Mouse (Mus musculus): ENCODE results near the gene Magi2. TPM values are rescaled to one million over a fixed set of nuclear protein-coding genes. Genes with fewer than 3 reads are reported as not detected.

Gene Magi2
- polyA plus RNA-seq, 1 experiment from 2014 or later, result 9.3 TPM

GRCm38 (mm10) chr5:20646947-20647346 is 1420.1 kb downstream of the Magi2 start:
- Histone ChIP-seq H3K4me3 (ENCODE audit: low read length) (no peak overlapping the region), H3K27me3 (ENCODE audit: control insufficient read depth, insufficient read depth, low read length) (no peaks in the 10 kb centered on the region), H3K36me3 (ENCODE audit: control insufficient read depth, insufficient read depth, low read length) (no peaks in the 10 kb centered on the region), H3K4me2 (replicated peaks; ENCODE audit: low read depth, low read length) (no peak overlapping the region), H3K9me3 (ENCODE audit: control insufficient read depth, low read length) (0 out of 2 replicates have a peak, but pooled peaks cover 4% of the 10 kb centered on the region), H3K9ac (ENCODE audit: low read depth, low read length) (no peak overlapping the region), H3K27ac (ENCODE audit: low read depth, low read length) (no peak overlapping the region), H3K4me1 (ENCODE audit: control insufficient read depth, insufficient read depth, low read length) (no peaks in the 10 kb centered on the region)
- no peak for ATAC-seq (ENCODE audit: low FRiP score, low TSS enrichment)
- 82% methylated on average over 3 of the region's 3 CpGs for WGBS

GRCm38 (mm10) chr5:20653425-20654185 is 1426.8 kb downstream of the Magi2 start:
- H3K27me3 ChIP-seq (ENCODE audit: control insufficient read depth, insufficient read depth, low read length), result no peaks in the 10 kb centered on the region
- no peak overlapping the region for H3K4me2 ChIP-seq (replicated peaks; ENCODE audit: low read depth, low read length)
- H3K27ac ChIP-seq (ENCODE audit: low read depth, low read length), result no peak overlapping the region
- ATAC-seq (ENCODE audit: low FRiP score, low TSS enrichment), result no peak
- H3K9ac ChIP-seq (ENCODE audit: low read depth, low read length), result no peak overlapping the region
- no peaks in the 10 kb centered on the region for H3K4me1 ChIP-seq (ENCODE audit: control insufficient read depth, insufficient read depth, low read length)
- H3K36me3 ChIP-seq (ENCODE audit: control insufficient read depth, insufficient read depth, low read length), result no peaks in the 10 kb centered on the region
- H3K9me3 ChIP-seq (ENCODE audit: control insufficient read depth, low read length), result no peaks in the 10 kb centered on the region
- 76% methylated on average over 11 of the region's 11 CpGs for WGBS
- no peak overlapping the region for H3K4me3 ChIP-seq (ENCODE audit: low read length)

GRCm38 (mm10) chr5:20654766-20655472 is 1428.1 kb downstream of the Magi2 start:
- no peak for ATAC-seq (ENCODE audit: low FRiP score, low TSS enrichment)
- H3K27ac ChIP-seq (ENCODE audit: low read depth, low read length), result no peak overlapping the region
- no peaks in the 10 kb centered on the region for H3K36me3 ChIP-seq (ENCODE audit: control insufficient read depth, insufficient read depth, low read length)
- H3K4me2 ChIP-seq (replicated peaks; ENCODE audit: low read depth, low read length), result no peak overlapping the region
- WGBS, result 74% methylated on average over 10 of the region's 10 CpGs
- no peaks in the 10 kb centered on the region for H3K27me3 ChIP-seq (ENCODE audit: control insufficient read depth, insufficient read depth, low read length)
- no peak overlapping the region for H3K4me3 ChIP-seq (ENCODE audit: low read length)
- H3K9ac ChIP-seq (ENCODE audit: low read depth, low read length), result no peak overlapping the region
- H3K4me1 ChIP-seq (ENCODE audit: control insufficient read depth, insufficient read depth, low read length), result no peaks in the 10 kb centered on the region
- H3K9me3 ChIP-seq (ENCODE audit: control insufficient read depth, low read length), result no peaks in the 10 kb centered on the region

- no peak for ATAC-seq (ENCODE audit: low FRiP score, low TSS enrichment)
- no peaks in the 10 kb centered on the region for H3K9me3 ChIP-seq (ENCODE audit: control insufficient read depth, low read length)
- H3K9ac ChIP-seq (ENCODE audit: low read depth, low read length), result no peak overlapping the region
- no peaks in the 10 kb centered on the region for H3K27me3 ChIP-seq (ENCODE audit: control insufficient read depth, insufficient read depth, low read length)
- no peak overlapping the region for H3K27ac ChIP-seq (ENCODE audit: low read depth, low read length)
- H3K4me3 ChIP-seq (ENCODE audit: low read length), result no peak overlapping the region
- no peaks in the 10 kb centered on the region for H3K36me3 ChIP-seq (ENCODE audit: control insufficient read depth, insufficient read depth, low read length)
- no peak overlapping the region for H3K4me2 ChIP-seq (replicated peaks; ENCODE audit: low read depth, low read length)
- 79% methylated on average over 5 of the region's 5 CpGs for WGBS
- H3K4me1 ChIP-seq (ENCODE audit: control insufficient read depth, insufficient read depth, low read length), result no peaks in the 10 kb centered on the region
Measured at GRCm38 (mm10) chr5:20657056-20657455, 1430.2 kb downstream of the Magi2 start.

- ATAC-seq (ENCODE audit: low FRiP score, low TSS enrichment), result no peak
- Histone ChIP-seq H3K4me3 (ENCODE audit: low read length) (no peak overlapping the region), H3K36me3 (ENCODE audit: control insufficient read depth, insufficient read depth, low read length) (no peaks in the 10 kb centered on the region), H3K9ac (ENCODE audit: low read depth, low read length) (no peak overlapping the region), H3K9me3 (ENCODE audit: control insufficient read depth, low read length) (no peaks in the 10 kb centered on the region), H3K4me2 (replicated peaks; ENCODE audit: low read depth, low read length) (no peak overlapping the region), H3K4me1 (ENCODE audit: control insufficient read depth, insufficient read depth, low read length) (no peaks in the 10 kb centered on the region), H3K27me3 (ENCODE audit: control insufficient read depth, insufficient read depth, low read length) (no peaks in the 10 kb centered on the region), H3K27ac (ENCODE audit: low read depth, low read length) (no peak overlapping the region)
- 90% methylated on average over 8 of the region's 8 CpGs for WGBS
Measured at GRCm38 (mm10) chr5:20667601-20668000, 1440.8 kb downstream of the Magi2 start.

- no peaks in the 10 kb centered on the region for H3K9me3 ChIP-seq (ENCODE audit: control insufficient read depth, low read length)
- no peak for ATAC-seq (ENCODE audit: low FRiP score, low TSS enrichment)
- no peak overlapping the region for H3K9ac ChIP-seq (ENCODE audit: low read depth, low read length)
- WGBS, result 91% methylated on average over 10 of the region's 10 CpGs
- H3K36me3 ChIP-seq (ENCODE audit: control insufficient read depth, insufficient read depth, low read length), result no peaks in the 10 kb centered on the region
- H3K27me3 ChIP-seq (ENCODE audit: control insufficient read depth, insufficient read depth, low read length), result no peaks in the 10 kb centered on the region
- H3K4me2 ChIP-seq (replicated peaks; ENCODE audit: low read depth, low read length), result no peak overlapping the region
- H3K27ac ChIP-seq (ENCODE audit: low read depth, low read length), result no peak overlapping the region
- no peaks in the 10 kb centered on the region for H3K4me1 ChIP-seq (ENCODE audit: control insufficient read depth, insufficient read depth, low read length)
- H3K4me3 ChIP-seq (ENCODE audit: low read length), result no peak overlapping the region
Measured at GRCm38 (mm10) chr5:20668736-20669355, 1442.0 kb downstream of the Magi2 start.

- Histone ChIP-seq H3K27me3 (ENCODE audit: control insufficient read depth, insufficient read depth, low read length) (no peaks in the 10 kb centered on the region), H3K4me1 (ENCODE audit: control insufficient read depth, insufficient read depth, low read length) (no peaks in the 10 kb centered on the region), H3K36me3 (ENCODE audit: control insufficient read depth, insufficient read depth, low read length) (no peaks in the 10 kb centered on the region), H3K4me2 (replicated peaks; ENCODE audit: low read depth, low read length) (no peak overlapping the region), H3K9ac (ENCODE audit: low read depth, low read length) (no peak overlapping the region), H3K4me3 (ENCODE audit: low read length) (no peak overlapping the region), H3K27ac (ENCODE audit: low read depth, low read length) (no peak overlapping the region), H3K9me3 (ENCODE audit: control insufficient read depth, low read length) (no peaks in the 10 kb centered on the region)
- no peak for ATAC-seq (ENCODE audit: low FRiP score, low TSS enrichment)
- WGBS, result 83% methylated on average over 5 of the region's 5 CpGs
Measured at GRCm38 (mm10) chr5:20669456-20669855, 1442.6 kb downstream of the Magi2 start.

- H3K4me2 ChIP-seq (replicated peaks; ENCODE audit: low read depth, low read length), result no peak overlapping the region
- no peaks in the 10 kb centered on the region for H3K36me3 ChIP-seq (ENCODE audit: control insufficient read depth, insufficient read depth, low read length)
- H3K4me1 ChIP-seq (ENCODE audit: control insufficient read depth, insufficient read depth, low read length), result no peaks in the 10 kb centered on the region
- no peaks in the 10 kb centered on the region for H3K9me3 ChIP-seq (ENCODE audit: control insufficient read depth, low read length)
- H3K4me3 ChIP-seq (ENCODE audit: low read length), result no peak overlapping the region
- H3K27me3 ChIP-seq (ENCODE audit: control insufficient read depth, insufficient read depth, low read length), result no peaks in the 10 kb centered on the region
- 36% methylated on average over 1 of the region's 1 CpGs for WGBS
- no peak for ATAC-seq (ENCODE audit: low FRiP score, low TSS enrichment)
- no peak overlapping the region for H3K9ac ChIP-seq (ENCODE audit: low read depth, low read length)
- H3K27ac ChIP-seq (ENCODE audit: low read depth, low read length), result no peak overlapping the region
Measured at GRCm38 (mm10) chr5:20671826-20672225, 1445.0 kb downstream of the Magi2 start.

GRCm38 (mm10) chr5:20674523-20674922 is 1447.7 kb downstream of the Magi2 start:
- H3K9ac ChIP-seq (ENCODE audit: low read depth, low read length), result no peak overlapping the region
- H3K4me2 ChIP-seq (replicated peaks; ENCODE audit: low read depth, low read length), result no peak overlapping the region
- no peak overlapping the region for H3K4me3 ChIP-seq (ENCODE audit: low read length)
- no peak for ATAC-seq (ENCODE audit: low FRiP score, low TSS enrichment)
- H3K36me3 ChIP-seq (ENCODE audit: control insufficient read depth, insufficient read depth, low read length), result no peaks in the 10 kb centered on the region
- H3K9me3 ChIP-seq (ENCODE audit: control insufficient read depth, low read length), result no peaks in the 10 kb centered on the region
- H3K4me1 ChIP-seq (ENCODE audit: control insufficient read depth, insufficient read depth, low read length), result no peaks in the 10 kb centered on the region
- WGBS, result 67% methylated on average over 8 of the region's 8 CpGs
- H3K27ac ChIP-seq (ENCODE audit: low read depth, low read length), result no peak overlapping the region
- H3K27me3 ChIP-seq (ENCODE audit: control insufficient read depth, insufficient read depth, low read length), result no peaks in the 10 kb centered on the region
